Mouse (Mus musculus) CD4-positive, CD25-positive, alpha-beta regulatory T cell (primary cell): ENCODE data around the gene Fam204a. TPM values are rescaled to one million over a fixed set of nuclear protein-coding genes. Genes with fewer than 3 reads are reported as not detected.

Experiments used
- polyA plus RNA-seq: library from polyadenylated mRNA; unstranded; fragments of 100-300 nt; shearing (Covaris generic); gene quantifications from one replicate; pipeline ENCODE4 v1.2.1, GENCODE M21; 2017

Gene Fam204a
- polyA plus RNA-seq: 48.8 TPM

GRCm38 (mm10) chr19:60225899-60226844 lies at the start of gene Fam204a:
Fam204a (minus strand) TSS chr19:60226701.

Other genes with a start within 250 kb of the Fam204a start
- gene Prlhr, start 241.6 kb upstream of the Fam204a start, polyA plus RNA-seq: not detected